Mouse (Mus musculus) cerebellum, adult (tissue): Measurements from ENCODE around the gene Zfp277.

ENCODE experiments used
- ATAC-seq: cut with Nextera tagmentation; 2 replicates; pipeline ENCODE4 v1.9.2; 2017; ENCODE audit warnings: mild to moderate bottlenecking, moderate library complexity, mixed read lengths; ENCODE audit not compliant: insufficient number of reproducible peaks, low FRiP score, low TSS enrichment

The Zfp277 gene

DNA sequence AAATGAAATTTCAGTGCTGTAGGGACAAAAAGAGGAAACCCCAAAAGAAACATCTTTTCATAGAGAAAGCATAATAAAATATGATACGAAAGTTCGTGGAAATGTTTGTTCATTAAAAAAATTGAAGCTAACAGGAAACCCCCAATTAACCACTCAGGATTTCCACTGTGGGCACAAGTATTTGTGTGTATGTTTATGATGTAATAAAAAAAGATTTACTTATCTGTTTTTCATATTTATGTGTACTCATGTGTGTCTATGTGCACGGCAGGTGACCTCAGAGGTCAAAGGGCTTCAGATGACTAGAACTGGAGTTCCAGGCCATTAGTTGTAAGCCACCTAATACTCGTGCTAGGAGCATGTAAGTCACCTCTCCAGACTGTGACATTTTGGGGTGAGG is 173.0 kb downstream of the Zfp277 start:
- no peak for ATAC-seq

- no peak for ATAC-seq
These were observed 177.4 kb downstream of the Zfp277 start for GRCm38 (mm10) chr12:40268313-40268712.
